Mouse (Mus musculus): ENCODE results near the gene Ccdc188.

- TF ChIP-seq MAFK (IDR thresholded peaks at IDR 0.05; ENCODE audit: insufficient read depth, low read depth, low read length) (no peak), HCFC1 (IDR thresholded peaks at IDR 0.05; ENCODE audit: borderline replicate concordance, insufficient read depth, low read length) (no peak), ZC3H11A (IDR thresholded peaks at IDR 0.05; ENCODE audit: borderline replicate concordance, low read depth, low read length) (no peak), ZNF384 (IDR thresholded peaks at IDR 0.05; ENCODE audit: low read depth, low read length) (no peak), CHD2 (IDR thresholded peaks at IDR 0.05; ENCODE audit: low read depth, low read length) (no peak)
Measured at GRCm38 (mm10) chr16:18265024-18265423, 47.3 kb downstream of the Ccdc188 start.
